Mouse (Mus musculus) T-helper 1 cell (primary cell): ENCODE measurements at regions not wholly inside any gene's neighbourhood (a gene's known extent, or its start where the extent isn't known, plus 50 kb on each side); places are given as distances from the start of the nearest gene placed in this dataset.

Experiments
- in situ Hi-C: fragments of 300-600 bp; cut with MboI, MseI; formaldehyde crosslinking; loops from one replicate; pipeline ENCODE4 v1.15.1; 2025; ENCODE audit warnings: high pct_unique_total_duplicates

DNA sequence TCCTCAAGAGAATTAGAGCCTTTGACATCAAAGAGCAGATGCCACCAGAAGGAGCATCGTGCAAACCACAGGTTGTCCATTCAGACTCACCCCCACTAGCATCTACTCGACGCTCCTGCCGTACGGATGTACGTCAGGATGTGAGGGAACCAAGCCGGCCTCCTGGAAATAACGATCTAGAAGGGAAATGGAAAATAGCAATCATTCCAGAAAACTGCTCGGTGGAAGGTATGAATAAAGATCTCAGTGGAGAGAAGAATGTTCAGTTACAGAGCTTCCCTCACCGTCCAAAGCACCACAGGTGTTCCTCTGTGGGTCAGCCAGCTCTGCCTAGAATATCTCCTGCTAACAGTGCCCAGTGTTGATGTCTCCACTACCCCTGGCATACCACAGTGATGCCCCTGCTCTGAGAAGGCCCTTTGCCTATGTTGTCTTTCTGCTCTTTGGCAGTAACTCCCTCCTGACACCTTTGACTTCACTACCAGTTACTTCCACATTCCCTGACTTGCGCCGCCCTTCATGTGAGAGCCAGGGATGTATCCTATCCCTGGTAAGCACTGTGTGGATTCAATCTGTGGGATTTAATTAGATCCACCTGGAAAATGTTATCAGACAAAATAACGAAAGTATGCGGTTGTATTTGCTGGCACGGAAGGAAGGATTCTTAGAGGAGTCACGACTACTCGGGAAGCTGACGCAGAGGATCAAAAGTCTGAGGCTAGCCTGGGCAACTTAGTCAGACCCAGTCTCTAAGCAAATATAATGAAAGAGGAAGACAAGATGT is 152.4 kb upstream of the Irf2bp2 start:
- in situ Hi-C loops: loop anchor here (10.0 kb wide), 1 partner anchor 1161 kb away; no protein-coding TSS in a partner anchor

DNA sequence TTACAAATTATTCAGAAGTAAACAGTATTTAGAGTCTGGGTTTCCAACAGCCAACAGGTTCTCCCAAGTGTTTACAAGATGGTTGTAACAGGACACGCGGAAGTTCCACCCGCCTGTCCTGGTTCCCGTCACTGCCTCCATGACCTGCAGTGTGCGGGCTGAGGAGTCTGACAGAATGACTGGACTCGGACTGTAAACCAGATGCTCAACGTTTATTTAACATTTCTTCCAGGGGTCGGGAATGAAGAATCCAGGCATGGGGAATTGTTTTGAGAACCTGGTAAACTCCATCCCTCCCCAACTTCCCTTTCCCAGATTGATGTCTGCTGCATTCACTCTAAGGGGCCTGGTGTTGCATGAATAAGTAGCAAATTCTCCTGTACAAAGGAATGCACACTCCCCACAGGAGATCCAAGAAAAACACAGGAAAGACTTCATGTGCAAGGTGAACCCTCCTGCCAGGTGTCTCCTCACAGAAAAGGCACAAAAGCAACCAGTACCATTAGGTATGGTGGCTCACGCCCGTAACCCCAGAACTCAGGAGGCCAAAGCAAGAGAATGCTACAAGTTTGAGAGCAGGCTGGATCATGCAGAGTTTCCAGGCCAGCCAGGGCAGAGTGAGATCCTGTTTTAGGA is 151.1 kb upstream of the Irf2bp2 start:
- in situ Hi-C loops: loop anchor here (10.0 kb wide), 1 partner anchor 1160 kb away; no protein-coding TSS in a partner anchor

DNA sequence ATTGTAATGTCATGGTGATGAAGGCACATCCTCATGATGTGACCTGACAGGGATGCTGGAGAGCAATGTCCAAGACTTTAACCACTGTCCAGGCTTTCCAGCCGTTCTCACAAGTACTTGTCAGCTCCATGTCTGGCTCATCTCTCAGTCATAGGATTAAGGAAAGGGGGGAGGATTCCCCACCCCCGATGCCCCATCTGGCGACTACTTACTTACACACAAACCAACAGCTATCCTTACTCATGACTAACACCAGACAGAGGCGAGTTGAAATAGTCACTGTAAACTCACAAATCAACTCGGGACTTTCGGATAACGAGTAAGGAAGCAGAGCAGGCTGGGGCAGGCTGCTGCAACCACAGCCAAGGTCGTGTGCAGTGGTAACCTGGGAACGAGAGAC is 149.5 kb upstream of the Irf2bp2 start:
- in situ Hi-C loops: loop anchor here (10.0 kb wide), 1 partner anchor 1158 kb away; no protein-coding TSS in a partner anchor

DNA sequence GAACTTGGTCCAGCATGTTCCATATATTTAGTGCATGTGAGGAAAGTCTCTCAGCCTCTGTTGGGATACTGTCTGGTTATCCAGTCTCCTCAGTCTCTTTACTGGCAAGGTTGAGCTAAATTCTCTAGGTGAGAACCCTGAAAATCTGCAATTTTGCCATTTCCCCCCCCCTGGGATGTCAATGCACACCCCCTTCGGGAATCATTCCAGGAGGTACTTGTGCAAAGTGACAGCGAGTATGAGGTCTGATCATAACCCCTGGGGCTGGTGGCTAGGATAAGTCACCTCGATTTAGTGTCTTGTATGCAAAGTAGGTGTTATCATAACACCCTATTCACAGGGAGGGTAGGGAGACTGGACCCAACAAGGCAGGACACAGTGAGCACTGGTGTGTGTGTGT is 148.3 kb upstream of the Irf2bp2 start:
- in situ Hi-C loops: loop anchor here (10.0 kb wide), 1 partner anchor 1157 kb away; no protein-coding TSS in a partner anchor

DNA sequence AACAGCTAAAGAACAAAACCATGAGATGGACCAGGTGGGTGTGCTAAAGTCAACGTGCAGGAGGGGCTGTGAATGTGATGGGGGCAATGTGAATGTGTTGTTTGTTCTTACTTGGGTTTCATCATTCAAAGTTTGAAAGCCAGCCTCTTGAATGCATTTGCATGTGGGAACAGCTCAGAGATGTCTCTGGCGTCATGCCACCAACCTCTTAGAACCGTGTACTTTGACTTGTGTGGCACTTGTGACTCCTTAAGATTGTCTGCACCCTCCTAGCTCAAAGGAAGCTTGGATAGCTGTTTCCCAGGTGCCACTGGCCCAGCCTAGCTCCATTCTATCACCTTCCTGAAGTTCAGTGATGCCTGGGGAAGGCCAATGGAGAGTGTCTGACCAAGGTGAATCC is 147.2 kb upstream of the Irf2bp2 start:
- in situ Hi-C loops: loop anchor here (10.0 kb wide), 1 partner anchor 1156 kb away; no protein-coding TSS in a partner anchor

DNA sequence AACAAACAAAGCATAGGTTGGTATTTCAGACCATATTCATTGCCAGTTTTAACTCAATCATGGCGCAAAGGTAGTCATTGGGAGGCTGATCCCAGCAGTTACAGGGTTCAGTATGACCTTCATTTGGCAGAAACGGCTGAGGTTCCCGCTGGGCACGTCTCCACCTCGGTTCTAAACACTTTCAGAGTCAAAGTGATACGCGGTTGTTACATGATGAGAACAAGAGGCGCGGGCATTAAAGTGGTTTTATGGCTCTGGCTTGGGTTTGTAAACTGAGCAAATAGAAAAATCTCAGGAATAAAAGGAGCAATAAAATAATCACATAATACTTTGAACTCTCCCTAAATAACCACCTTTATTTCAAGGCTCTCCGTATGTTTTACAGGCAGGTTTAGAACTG is 146.0 kb upstream of the Irf2bp2 start:
- in situ Hi-C loops: loop anchor here (10.0 kb wide), 1 partner anchor 1155 kb away; no protein-coding TSS in a partner anchor

DNA sequence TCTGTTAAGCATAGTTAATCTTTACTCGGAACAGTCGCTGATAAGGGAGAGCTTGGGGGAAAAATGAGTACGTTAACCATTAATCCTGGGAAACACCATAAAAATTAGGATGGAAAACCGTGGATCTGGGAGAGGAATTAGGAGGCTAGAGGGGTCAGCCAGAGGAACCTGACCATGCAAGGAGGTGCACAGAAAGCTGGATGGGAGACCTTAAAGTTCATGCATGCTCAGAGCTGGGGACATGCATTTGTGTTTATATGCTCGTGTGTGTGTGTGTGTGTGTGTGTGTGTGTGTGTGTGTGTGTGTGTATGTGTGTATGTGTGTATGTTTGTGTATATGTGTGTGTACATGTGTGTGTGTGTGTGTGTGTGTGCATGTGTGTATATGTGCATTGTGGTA is 143.2 kb upstream of the Irf2bp2 start:
- in situ Hi-C loops: no loop called here

DNA sequence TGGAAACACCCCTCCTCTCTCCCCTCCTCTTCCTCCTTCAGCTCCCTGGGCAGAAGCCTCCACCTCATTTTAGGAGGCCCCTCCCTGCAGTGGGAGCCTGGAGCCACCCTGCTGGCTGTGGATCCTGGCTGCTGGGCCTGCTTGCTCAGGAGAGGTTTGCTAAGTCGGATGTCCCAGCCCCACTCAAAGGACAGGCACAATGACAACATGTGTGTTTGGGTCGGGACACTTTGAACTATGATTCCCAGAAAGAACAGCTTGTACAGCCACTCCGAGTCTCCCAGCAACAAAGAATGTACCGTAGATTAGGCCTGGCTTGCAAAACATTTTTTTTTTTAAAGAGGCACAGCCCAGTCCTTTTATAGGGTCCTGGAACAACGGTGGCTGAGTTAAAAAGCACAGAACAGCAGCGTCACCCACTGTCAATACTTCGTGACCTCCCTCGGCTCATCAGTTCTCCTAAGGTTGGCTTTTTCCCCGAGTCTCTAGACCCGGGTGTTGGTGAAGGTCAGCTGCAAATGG is 142.7 kb upstream of the Irf2bp2 start:
- in situ Hi-C loops: no loop called here

DNA sequence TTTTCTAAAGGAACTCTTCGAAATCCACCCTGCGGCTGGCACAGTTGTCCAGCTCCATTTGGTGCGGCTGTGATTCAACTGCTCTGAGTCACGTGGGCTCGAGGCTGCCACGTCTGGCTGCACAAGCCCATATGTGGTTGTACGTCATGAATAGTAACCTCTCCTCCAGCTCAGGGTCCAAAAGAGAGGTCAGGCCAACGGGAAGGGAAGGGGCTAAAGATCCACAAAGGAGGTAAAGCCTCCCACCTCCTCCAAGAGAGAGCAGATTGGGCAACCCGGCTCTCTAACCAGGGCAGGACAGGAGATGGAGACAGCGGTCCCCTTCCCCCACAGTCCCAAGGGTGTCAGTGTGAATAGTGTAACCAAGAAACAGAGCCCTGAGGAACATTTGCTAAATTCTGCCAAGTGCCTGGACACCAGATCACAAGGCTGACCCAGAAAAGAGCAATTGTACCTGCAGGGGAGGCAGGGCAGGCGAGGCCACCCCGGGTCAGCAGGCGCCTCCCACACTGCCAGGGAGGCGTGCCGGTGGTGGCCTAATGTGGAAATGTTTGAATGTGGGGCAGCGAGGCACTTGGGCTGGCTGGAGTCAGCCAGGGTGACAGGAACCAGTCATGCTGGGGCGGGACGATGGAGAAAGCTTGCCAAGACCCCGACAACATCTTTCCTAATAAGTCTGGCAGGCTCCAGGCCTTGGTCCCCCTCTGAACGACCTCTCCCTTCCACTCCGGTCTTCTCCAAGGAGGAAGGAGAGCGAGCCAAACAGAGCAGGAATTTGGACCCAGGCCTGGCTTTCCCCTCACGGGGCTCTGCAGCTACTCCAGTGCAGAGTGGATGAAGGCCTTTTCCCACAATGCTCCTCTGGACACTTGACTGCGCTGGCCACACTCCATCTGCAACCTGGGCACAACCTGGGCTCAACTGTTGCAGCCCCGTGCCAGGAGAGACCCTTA is 142.0 kb upstream of the Irf2bp2 start:
- in situ Hi-C loops: no loop called here

DNA sequence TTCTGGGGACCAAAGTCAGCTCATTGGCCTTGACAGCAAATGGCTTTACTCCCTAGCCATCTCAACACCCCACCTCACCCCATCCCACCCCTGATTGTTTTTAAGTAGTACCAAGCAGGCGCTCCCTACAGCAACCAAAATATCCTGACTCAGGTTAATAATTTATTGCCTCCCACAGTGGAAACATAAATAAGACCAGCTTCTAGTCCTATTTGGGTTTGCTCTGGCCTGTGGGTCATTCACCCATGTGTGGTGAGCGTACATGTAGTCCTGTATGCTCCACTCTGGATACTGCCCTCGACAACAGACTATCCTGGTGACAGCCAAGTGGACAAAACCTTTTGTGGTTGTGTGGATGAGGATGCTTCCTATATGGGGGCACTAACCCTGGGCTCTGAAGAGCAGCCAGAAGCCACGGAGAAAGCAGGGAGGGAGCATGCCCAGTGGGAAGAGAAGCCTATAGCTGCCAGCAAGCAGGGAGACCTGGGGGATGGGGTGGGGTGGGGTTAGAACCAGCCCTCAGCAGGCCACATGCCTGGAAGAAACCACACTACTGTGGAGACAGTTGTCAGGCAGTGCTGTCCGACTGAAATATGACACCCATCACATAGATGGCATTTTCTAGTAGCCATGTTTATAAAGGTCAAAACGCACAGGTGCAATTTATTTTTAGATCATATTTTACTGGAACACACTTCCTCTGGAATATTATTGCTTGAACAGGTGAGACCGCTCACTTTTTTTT is 141.1 kb upstream of the Irf2bp2 start:
- in situ Hi-C loops: no loop called here

DNA sequence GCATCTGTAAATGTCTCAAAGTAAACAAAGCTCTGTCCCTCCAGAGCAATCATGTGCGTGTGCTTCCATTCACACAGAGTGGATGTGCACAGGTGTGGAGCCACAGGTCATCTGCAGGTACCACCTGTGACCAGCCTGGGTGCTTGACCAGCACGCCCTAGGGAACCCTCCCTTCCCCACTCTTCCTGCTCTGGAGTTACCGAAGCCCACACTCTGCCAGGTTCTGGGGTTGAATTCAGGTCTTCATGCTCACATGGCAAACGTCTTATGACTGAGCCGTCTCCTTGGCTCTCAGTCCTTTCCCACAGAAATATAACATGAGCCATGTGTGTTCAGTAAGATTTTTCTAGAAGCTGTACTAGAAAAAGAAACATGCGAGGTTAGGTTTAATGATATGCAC is 140.0 kb upstream of the Irf2bp2 start:
- in situ Hi-C loops: no loop called here

DNA sequence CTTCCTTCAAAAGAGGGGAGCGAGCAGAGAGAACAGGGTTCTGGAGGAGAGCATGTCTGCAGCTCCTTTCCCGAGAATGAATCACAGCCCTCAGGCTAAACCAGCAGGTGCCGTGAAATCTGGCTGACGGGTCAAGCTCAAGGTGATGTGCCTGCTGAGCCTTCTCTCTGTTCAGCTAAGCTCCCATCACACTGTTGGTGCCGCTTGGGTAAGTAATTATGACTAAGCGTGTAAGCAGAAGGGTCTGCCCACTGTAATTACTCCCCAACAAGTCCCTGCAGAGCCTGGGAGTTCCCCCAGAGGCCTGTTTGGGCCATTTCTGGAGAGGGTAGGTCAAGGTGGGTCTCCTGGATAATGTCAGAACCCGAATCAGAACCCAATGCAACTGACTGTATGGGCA is 139.5 kb upstream of the Irf2bp2 start:
- in situ Hi-C loops: no loop called here

DNA sequence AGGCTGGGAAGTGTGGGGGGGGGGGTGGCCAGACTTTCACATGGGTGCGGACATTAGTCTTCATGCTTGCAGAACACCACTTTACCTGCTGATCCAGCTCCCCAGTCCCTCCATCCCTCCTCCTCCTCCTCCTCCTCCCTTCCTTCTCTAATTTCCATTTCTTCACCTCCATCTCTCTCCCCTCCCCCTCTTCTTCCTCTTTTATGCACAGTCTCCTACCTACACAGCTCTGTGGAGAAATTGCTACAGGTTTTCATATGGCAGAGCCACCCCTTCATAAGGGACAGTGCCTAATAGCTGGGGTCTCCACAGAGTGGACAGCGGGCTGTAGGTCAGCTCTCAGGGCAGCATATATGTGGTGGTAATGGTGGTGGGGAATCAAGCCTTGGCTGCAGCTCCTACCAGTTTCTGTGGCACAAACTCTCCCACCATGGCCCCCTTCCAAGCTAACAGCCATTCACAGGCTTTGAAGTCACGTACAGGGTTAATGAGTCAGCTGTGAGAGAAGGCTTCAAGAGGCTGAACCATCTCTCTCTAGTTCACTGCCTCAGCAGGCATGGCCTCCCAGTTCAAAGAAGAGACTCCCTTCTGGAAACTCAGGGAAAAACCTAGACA is 136.3 kb upstream of the Irf2bp2 start:
- in situ Hi-C loops: no loop called here

DNA sequence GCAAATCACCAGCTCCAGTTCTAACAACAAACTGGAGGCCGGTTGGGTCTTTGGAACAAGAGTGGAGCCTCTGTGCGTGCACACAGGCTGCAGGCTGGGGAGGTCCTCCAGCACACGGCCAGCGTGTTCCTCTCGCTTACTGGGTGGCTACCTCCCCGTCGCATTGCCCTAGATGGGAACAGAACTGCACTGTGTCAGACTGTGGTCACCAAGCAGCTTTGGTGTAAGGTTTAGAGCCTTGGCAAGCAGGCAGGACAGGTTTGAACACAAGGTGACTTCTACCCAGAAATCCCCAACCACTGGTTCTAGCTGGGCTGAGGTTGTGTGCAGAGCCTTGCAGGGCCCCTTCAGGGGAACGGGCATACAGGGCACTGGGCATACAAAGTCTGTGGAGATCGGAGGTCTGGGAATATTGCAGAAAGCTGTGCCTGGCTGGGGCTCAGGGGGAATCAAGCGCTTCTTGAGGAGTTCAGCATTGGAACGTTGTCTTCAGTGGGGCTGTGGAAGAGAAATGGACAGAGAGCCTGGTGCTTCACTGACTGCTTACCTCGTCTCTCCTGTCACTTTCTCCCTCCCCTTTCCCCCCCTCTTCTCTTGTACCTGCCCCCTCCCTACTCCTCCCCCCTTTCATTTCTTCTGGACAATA is 135.3 kb upstream of the Irf2bp2 start:
- in situ Hi-C loops: no loop called here

DNA sequence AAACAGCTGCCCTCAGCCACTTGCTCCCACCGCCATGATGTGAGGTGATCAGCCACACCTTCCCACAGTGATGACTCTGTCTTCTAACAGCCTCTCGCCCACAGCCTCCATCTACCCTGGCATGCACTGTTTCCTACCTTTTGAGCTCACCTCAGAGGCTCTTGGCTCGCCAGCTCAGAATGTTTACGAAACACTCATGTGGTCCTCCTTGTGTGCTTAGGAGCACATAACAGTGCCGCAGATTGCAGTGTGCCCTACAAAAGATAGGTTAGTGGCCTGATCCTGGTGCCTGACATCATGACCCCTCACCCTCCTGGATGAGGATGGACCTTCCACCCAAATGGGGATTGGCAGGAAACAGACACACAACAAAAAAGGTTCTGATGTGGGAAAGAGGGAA is 134.3 kb upstream of the Irf2bp2 start:
- in situ Hi-C loops: no loop called here

DNA sequence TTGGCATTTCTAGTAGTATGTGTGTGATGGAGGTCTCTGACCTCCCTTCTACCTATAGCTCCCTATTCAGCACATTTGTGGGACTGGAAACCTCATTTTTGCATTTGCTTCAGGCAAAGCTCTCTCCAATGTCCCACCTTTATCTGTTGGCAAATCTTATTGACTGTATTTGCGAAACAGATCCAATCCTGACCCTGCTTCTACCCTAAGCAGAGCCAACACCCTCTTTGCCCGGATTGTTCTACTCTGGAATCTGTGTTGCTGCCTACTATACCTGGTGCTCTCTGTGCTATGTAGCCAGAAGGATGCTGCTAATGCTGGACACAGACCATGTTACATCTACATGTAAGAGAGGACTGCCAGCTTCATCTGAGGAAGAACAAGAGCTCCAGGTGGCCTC is 133.3 kb upstream of the Irf2bp2 start:
- in situ Hi-C loops: no loop called here

DNA sequence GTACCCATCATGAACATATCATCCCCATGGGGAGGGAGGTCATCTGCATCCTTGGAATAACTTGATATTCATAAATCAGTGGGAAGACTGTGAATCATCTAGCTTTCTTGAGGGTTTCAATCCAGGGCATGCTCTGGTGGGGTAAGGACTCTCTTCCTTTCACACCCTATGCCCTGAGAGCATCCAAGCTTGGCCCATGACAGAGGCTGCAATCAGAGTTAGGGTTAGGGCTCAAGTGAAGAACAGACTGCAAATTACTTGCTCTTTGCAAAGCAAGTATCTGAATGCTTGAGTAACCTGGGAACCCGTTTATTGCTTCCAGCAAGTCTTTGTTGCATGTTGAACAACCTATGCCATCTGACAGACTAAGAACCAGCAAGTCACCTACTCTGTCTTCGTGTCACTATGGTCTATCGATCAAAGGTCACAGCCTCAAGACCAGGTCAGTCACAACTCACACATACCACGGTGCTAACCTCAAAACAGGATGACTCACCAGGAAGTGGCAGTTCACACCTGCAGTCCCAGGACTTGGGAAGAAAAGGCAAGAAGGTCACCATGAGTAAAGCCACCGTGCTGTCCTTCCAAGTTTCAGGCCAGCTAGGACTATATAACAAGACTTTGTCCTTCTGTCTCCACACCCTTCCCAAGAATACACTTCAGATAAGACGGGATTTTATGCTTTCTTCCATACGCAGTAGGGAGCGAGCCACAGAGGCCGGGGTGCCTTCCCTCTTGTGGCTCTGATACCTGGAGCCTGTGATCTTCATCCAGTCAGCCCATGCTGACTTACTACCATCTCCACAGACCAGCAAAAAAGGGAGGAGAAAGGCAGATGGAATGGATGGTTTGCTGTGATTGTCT is 129.7 kb upstream of the Irf2bp2 start:
- in situ Hi-C loops: no loop called here

DNA sequence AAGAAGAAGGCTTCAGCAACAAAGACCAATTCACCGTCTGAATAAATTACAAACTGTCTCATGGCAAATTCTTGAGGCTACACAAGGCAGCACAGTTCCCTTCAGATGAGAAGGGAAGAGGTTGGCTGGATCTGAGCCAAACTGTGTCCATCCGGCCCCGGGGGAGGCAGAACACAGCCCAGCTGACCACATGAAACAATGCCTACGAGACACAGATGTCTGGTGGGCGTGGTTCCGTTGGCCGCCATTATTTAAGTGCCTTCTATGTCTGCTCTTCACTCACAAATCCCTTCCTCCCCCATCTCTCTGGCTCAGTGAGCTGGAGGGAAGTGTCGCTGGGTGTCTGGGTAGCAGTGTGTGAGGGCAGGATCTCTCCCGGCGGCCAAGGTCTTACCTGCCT is 127.8 kb upstream of the Irf2bp2 start:
- in situ Hi-C loops: no loop called here
